Mouse (Mus musculus) ES-E14 (cell line): ENCODE measurements around the gene Lancl3. TPM values are rescaled to one million over a fixed set of nuclear protein-coding genes. Genes with fewer than 3 reads are reported as not detected.

ENCODE experiments used
- DNase-seq: peaks from one replicate; pipeline ENCODE4 v3.0.0-alpha.2; 2013; ENCODE audit warnings: low read depth, low spot score
- H3K27ac ChIP-seq: 2 replicates; pipeline ENCODE4 v1.5.1; 2012; ENCODE audit warnings: low read depth, mild to moderate bottlenecking, low read length, moderate library complexity, mixed read lengths; ENCODE audit not compliant: poor library complexity, insufficient read depth, severe bottlenecking
- H3K36me3 ChIP-seq: 2 replicates; pipeline ENCODE4 v1.6.1; 2012; ENCODE audit warnings: mild to moderate bottlenecking, low read length, moderate library complexity, mixed read lengths; ENCODE audit not compliant: control insufficient read depth, poor library complexity, insufficient read depth, severe bottlenecking
- H3K4me1 ChIP-seq, 2 experiments: fragments of 150-350 bp in 1 of 2; sonication (generic) in 1 of 2; 2 replicates each; pipeline ENCODE4 v1.6.1; 2012; ENCODE audit warnings: low read length in 2 of 2, mild to moderate bottlenecking in 1 of 2, mixed read lengths in 1 of 2; ENCODE audit not compliant: control insufficient read depth in 2 of 2, insufficient read depth in 2 of 2, poor library complexity in 1 of 2
- H3K4me3 ChIP-seq, 2 experiments: fragments of 150-350 bp in 1 of 2; sonication (generic) in 1 of 2; 2 replicates each; pipeline ENCODE4 v1.5.1; 2012; ENCODE audit warnings: low read length in 2 of 2, low read depth in 1 of 2, mild to moderate bottlenecking in 1 of 2, mixed read lengths in 1 of 2; ENCODE audit not compliant: insufficient read depth in 1 of 2, poor library complexity in 1 of 2, severe bottlenecking in 1 of 2
- H3K9ac ChIP-seq: 2 replicates; pipeline ENCODE4 v1.6.1; 2012; ENCODE audit warnings: low read depth, mild to moderate bottlenecking, low read length, mixed read lengths; ENCODE audit not compliant: poor library complexity, insufficient read depth, severe bottlenecking
- H3K9me3 ChIP-seq: fragments of 150-350 bp; sonication (generic); 2 replicates; pipeline ENCODE4 v1.6.1; 2012; ENCODE audit warnings: low read depth, mild to moderate bottlenecking, low read length; ENCODE audit not compliant: control insufficient read depth, insufficient read depth
- CHD2 ChIP-seq: IDR thresholded peaks from 2 replicates; pipeline ENCODE4 v1.6.1; 2014; ENCODE audit warnings: mild to moderate bottlenecking, low read depth, low read length, inconsistent platforms
- HCFC1 ChIP-seq: IDR thresholded peaks from 2 replicates; pipeline ENCODE4 v1.6.1; 2012; ENCODE audit warnings: low read length, inconsistent platforms, borderline replicate concordance; ENCODE audit not compliant: insufficient read depth
- MAFK ChIP-seq: IDR thresholded peaks from 2 replicates; pipeline ENCODE4 v1.6.1; 2014; ENCODE audit warnings: mild to moderate bottlenecking, low read depth, low read length, inconsistent platforms; ENCODE audit not compliant: insufficient read depth
- ZC3H11A ChIP-seq: IDR thresholded peaks from 2 replicates; pipeline ENCODE4 v1.6.1; 2012; ENCODE audit warnings: low read depth, mild to moderate bottlenecking, inconsistent platforms, low read length, borderline replicate concordance
- ZNF384 ChIP-seq: IDR thresholded peaks from 2 replicates; pipeline ENCODE4 v1.6.1; 2012; ENCODE audit warnings: low read depth, low read length, inconsistent platforms
- in situ Hi-C, 2 experiments: fragments of 600-800 bp; cut with MboI; formaldehyde crosslinking; loops; one replicate each; pipeline ENCODE4 v1.15.1; 2025; ENCODE audit warnings: low sequenced_read_pairs in 2 of 2, inconsistent platforms in 1 of 2; ENCODE audit not compliant: unreplicated experiment in 2 of 2
- total RNA-seq: library from RNA; depleted of rRNA; stranded (reverse); fragments of 300-350 nt; gene quantifications from 2 replicates; pipeline ENCODE4 v1.2.3, GENCODE M21; 2012

Lancl3 gene
- total RNA-seq, 1 experiment, result 0.49 TPM

DNA sequence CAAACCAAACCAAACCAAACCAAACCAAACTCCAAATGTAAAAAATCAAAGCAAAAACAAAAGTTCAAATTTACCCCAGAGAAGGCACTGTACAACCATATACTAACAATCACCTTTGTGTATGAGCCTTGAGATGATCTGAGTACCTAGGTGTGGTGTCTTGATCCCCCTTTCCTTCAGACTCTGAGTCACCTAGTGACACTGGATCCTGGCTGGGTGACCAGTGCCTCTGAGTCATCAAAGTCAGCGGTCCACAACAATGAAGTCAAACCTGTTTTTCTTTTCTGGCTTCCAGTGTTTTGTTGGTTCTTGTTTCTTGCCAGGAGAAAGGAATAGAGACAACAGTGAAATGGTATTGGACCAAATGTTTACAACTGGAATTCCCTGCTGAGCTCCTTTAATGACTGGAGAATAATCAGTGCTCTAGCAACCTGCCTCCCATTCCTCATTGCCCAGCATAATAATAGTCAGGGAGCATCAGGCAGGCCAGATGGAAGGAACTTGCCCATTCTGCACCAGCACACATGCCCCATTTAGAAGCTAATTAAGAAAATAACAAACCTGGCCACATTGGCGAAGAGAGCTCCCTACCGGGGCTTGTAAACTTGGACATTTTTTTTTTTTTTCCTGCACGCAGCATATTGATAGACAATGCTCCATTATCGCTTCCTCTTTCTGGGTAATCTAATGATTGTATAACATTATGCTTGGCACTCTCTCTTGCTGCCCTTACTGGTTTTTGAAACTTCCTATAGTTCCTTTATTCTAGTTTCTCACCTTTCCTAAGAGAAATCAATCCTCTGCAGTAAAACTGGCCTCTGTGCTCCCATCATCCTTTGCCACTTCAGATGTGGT is 41.3 kb downstream of the Lancl3 start:
- no peaks in the 10 kb centered on the region for H3K9me3 ChIP-seq
- H3K4me1 ChIP-seq, result no peaks in the 10 kb centered on the region
- no peaks in the 10 kb centered on the region for H3K36me3 ChIP-seq
- H3K4me3 ChIP-seq, result no peak overlapping the region
- in situ Hi-C loops, result no loop called here
- TF ChIP-seq ZC3H11A, result no peak
- TF ChIP-seq HCFC1, result no peak
- no peak for TF ChIP-seq CHD2
- TF ChIP-seq ZNF384, result no peak
- TF ChIP-seq MAFK, result no peak
- DNase-seq, result no peak
- H3K9ac ChIP-seq, result no peak overlapping the region
- H3K27ac ChIP-seq, result no peak overlapping the region

DNA sequence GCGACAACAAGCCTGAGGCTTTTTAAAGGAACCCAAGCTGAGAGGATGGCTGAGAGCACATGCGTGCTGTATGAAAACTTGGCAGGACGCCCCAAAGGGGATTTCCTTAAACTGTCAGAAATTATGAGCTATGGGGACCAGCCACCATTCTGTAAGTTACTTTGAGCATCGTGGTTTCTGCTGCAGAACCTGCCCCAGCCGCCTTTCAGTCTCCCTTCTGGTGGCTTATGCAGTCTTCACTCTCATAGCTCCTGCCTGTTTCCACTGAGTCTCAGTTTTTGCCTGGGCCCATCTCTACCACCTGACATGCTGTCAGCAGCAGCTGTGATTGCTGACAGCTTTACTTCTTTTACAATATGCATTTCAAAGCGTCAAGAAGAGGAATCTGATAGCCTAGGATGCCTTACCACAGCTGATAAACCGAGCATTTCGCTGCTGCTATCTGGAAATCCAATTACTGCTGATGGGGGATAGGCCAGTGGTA is 43.7 kb downstream of the Lancl3 start:
- Histone ChIP-seq H3K4me3 (no peak overlapping the region), H3K9ac (no peak overlapping the region), H3K9me3 (no peaks in the 10 kb centered on the region), H3K27ac (no peak overlapping the region), H3K4me1 (no peaks in the 10 kb centered on the region), H3K36me3 (no peaks in the 10 kb centered on the region)
- TF ChIP-seq ZC3H11A (no peak), CHD2 (no peak), HCFC1 (no peak), ZNF384 (no peak), MAFK (no peak)
- in situ Hi-C loops, result no loop called here
- no peak for DNase-seq

DNA sequence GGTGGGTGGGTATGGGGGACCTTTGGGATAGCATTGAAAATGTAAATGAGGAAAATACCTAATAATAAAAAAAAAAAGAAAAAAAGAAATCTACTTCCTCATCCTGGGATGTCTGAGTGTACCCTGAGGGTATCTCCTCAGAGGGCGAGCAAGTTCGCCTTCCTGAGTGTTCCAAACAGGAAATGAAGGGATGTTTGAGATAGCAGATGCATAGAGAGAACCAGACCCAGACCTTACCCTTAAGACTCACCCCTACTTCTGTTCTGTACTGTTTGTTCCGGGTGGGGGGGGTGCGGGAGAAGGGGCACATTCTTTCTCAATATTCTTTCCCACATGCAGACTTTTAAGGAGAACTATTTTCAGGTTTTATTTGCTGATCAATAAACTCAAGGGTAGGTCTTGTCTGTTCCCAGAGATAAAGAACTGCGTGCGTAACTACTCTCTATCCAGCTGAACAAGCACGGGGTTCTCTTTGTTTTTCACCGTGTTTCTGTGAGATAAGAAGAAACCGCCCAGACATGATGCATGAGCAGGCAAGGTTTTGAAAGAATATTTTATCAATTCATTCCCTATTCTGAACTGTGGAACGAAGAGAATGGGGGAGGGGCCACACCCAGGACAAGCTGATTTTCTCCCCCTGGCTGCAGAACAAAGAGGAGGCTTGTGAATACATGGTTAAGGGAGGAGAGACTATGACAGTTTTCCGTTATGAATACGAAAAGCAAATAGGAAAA is 45.1 kb downstream of the Lancl3 start:
- TF ChIP-seq CHD2, result no peak
- no peak for TF ChIP-seq ZNF384
- TF ChIP-seq ZC3H11A, result no peak
- TF ChIP-seq MAFK, result no peak
- TF ChIP-seq HCFC1, result no peak
- DNase-seq, result no peak
- Histone ChIP-seq H3K36me3 (no peaks in the 10 kb centered on the region), H3K4me3 (no peak overlapping the region), H3K9me3 (no peaks in the 10 kb centered on the region), H3K27ac (no peak overlapping the region), H3K4me1 (no peaks in the 10 kb centered on the region), H3K9ac (no peak overlapping the region)
- in situ Hi-C loops, result no loop called here

DNA sequence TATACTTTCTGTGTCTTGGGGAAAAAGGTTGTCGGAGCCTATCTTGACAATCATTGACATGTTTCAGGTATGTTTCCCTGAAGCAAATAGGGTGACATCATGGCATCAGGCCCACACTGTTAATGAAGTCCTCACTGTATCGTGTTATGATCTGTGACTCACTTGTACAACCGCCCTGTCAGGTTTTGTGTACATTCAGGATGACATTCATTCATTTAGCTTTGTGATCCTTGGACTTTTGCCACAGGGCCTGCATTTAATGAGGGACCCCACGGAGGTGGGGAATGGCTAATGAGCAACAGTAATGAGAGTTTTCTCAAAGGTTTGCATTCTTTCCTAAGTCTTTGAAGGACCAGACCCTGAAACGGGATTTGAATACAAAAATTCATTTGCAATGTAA is 49.2 kb downstream of the Lancl3 start:
- H3K27ac ChIP-seq, result no peak overlapping the region
- no peak for DNase-seq
- H3K4me1 ChIP-seq, result no peaks in the 10 kb centered on the region
- in situ Hi-C loops, result no loop called here
- TF ChIP-seq MAFK (no peak), ZNF384 (no peak), ZC3H11A (no peak), CHD2 (no peak), HCFC1 (no peak)
- no peak overlapping the region for H3K4me3 ChIP-seq
- no peak overlapping the region for H3K9ac ChIP-seq
- H3K9me3 ChIP-seq, result no peaks in the 10 kb centered on the region
- H3K36me3 ChIP-seq, result no peaks in the 10 kb centered on the region
